Mouse (Mus musculus) hindbrain, postnatal 0 days (tissue): ENCODE results near the gene Zfp978. TPM values are rescaled to one million over a fixed set of nuclear protein-coding genes. Genes with fewer than 3 reads are reported as not detected.
A peak's percentile ranks its signal among the peaks of the same experiment; 100 is the strongest.
"Not testable (repeated sequence)": the region's sequence is repeated elsewhere in the genome, so short reads cannot be mapped to it uniquely, and the experiment has no call there.

Source experiments
- ATAC-seq: fragments of 200-750 bp; cut with Nextera tagmentation; 2 replicates; pipeline ENCODE4 v1.8.0; 2017; ENCODE audit warnings: mild to moderate bottlenecking, moderate TSS enrichment, moderate library complexity
- DNase-seq: peaks from one replicate; pipeline ENCODE4 v3.0.0-alpha.2; 2015; ENCODE audit warnings: low spot score
- H3K27ac ChIP-seq: fragments of 300-500 bp; sonication (generic); 2 replicates; pipeline ENCODE4 v1.5.1; 2014; ENCODE audit warnings: mild to moderate bottlenecking
- H3K27me3 ChIP-seq: fragments of 300-500 bp; sonication (generic); 2 replicates; pipeline ENCODE4 v1.6.1; 2014; ENCODE audit warnings: low read length, mixed read lengths; ENCODE audit not compliant: insufficient read depth
- H3K36me3 ChIP-seq: fragments of 300-500 bp; sonication (generic); 2 replicates; pipeline ENCODE4 v1.6.1; 2014; ENCODE audit warnings: low read length, mixed read lengths; ENCODE audit not compliant: insufficient read depth
- H3K4me1 ChIP-seq: fragments of 300-500 bp; sonication (generic); 2 replicates; pipeline ENCODE4 v1.6.1; 2014; ENCODE audit warnings: antibody characterized with exemption, low read length, mixed read lengths; ENCODE audit not compliant: insufficient read depth
- H3K4me2 ChIP-seq: fragments of 300-500 bp; sonication (generic); 2 replicates; pipeline ENCODE4 v1.6.1; 2014; ENCODE audit warnings: low read depth, mild to moderate bottlenecking, low read length, moderate library complexity, mixed read lengths
- H3K4me3 ChIP-seq: fragments of 300-500 bp; sonication (generic); 2 replicates; pipeline ENCODE4 v1.5.1; 2014; ENCODE audit warnings: low read length
- H3K9ac ChIP-seq: fragments of 300-500 bp; sonication (generic); replicated peaks from 2 replicates; pipeline ENCODE4 v1.6.1; 2014; ENCODE audit warnings: mild to moderate bottlenecking, low read length, moderate library complexity, mixed read lengths
- H3K9me3 ChIP-seq: fragments of 300-500 bp; sonication (generic); 2 replicates; pipeline ENCODE4 v1.6.1; 2016; ENCODE audit warnings: low read length, mixed read lengths
- CTCF ChIP-seq: IDR thresholded peaks from 2 replicates; pipeline ENCODE4 v1.5.1; 2016; ENCODE audit warnings: antibody characterized with exemption, control low read depth, low read depth
- WGBS: fragments of 180-500 bp; shearing (Covaris S2); extraction: QIAGEN DNeasy Blood & Tissue Kit; methylation state at CpG from one replicate; pipeline ENCODE4 v1.1.7; 2014; 5-methylcytosine and 5-hydroxymethylcytosine counted together
- polyA plus RNA-seq: library from polyadenylated mRNA; unstranded; fragments of >200 nt; fragmentation: Nextera tagmentation; extraction: Ambion mirVana; gene quantifications from 2 replicates; pipeline ENCODE4 v1.2.1, GENCODE M21; 2015
- total RNA-seq: library from RNA; depleted of rRNA; stranded (reverse); fragments of >200 nt; gene quantifications from 2 replicates; pipeline ENCODE4 v1.2.3, GENCODE M21; 2014

Zfp978 gene
- total and polyA plus RNA-seq, 2 experiments from 2014 or later, result 0.26 TPM; not detected in 1

DNA sequence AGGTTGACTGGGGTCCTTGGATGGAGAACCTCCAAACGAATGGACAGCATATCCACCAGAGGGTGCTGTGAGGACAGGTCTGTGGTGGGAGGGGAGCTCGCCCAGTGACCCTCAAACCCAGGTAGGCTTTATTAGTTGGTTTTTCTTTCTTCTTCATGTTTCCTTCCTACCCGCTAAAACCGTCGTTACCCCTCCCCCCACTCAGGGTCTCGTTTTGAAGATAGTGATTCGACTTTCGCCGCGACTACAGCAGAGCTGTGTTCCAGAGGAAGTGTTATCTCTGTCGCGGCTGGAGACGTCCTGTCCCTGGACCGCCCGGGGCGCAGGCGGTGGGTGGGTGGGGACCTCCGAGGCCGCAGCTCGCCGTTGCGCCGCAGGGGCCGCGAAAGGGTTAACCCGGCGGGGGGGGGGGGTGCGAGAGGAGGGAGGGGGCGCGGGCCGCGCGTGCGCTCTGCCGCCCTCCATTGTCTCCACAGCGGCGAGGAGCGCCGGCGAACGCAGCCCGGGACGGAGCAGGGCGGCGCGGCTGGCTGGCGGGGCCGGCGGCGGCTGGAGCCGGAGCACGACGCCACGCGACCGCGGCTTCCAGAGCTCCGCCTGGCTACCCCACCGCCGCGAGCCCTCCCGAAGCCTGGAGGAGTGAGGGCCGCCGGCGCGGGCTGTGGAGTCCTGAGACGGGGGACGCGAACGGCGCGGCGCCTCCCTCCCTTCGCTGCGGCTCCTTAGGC is 45.8 kb downstream of the Zfp978 start:
- peaks cover 49% of the 10 kb centered on the region for H3K9me3 ChIP-seq
- no peaks in the 10 kb centered on the region for H3K36me3 ChIP-seq
- TF ChIP-seq CTCF, result peak; percentile 47
- peak overlapping the region; percentile 64 for H3K4me2 ChIP-seq
- H3K9ac ChIP-seq, result peak overlapping the region; percentile 65
- WGBS, result 3% methylated on average over 41 of the region's 75 CpGs
- no peaks in the 10 kb centered on the region for H3K4me1 ChIP-seq
- ATAC-seq (peak; percentile 94), DNase-seq (peak; percentile 74)
- peak overlapping the region; percentile 47 for H3K4me3 ChIP-seq
- no peaks in the 10 kb centered on the region for H3K27me3 ChIP-seq
- H3K27ac ChIP-seq, result peak overlapping the region; percentile 60; the same call in 1 of the 2 replicates

- TF ChIP-seq CTCF, result no peak
- Histone ChIP-seq H3K27ac (peak overlapping the region; percentile 60; the same call in 1 of the 2 replicates), H3K9ac (peak overlapping the region; percentile 65), H3K9me3 (peaks cover 44% of the 10 kb centered on the region), H3K36me3 (no peaks in the 10 kb centered on the region), H3K4me2 (peak overlapping the region; percentile 64), H3K4me3 (peak overlapping the region; percentile 47), H3K4me1 (no peaks in the 10 kb centered on the region), H3K27me3 (no peaks in the 10 kb centered on the region)
- ATAC-seq (no peak; the same call in 1 of the 2 replicates), DNase-seq (no peak)
- 4% methylated on average over 9 of the region's 13 CpGs for WGBS
Observed at GRCm38 (mm10) chr4:147407463-147407822, 46.3 kb downstream of the Zfp978 start.

DNA sequence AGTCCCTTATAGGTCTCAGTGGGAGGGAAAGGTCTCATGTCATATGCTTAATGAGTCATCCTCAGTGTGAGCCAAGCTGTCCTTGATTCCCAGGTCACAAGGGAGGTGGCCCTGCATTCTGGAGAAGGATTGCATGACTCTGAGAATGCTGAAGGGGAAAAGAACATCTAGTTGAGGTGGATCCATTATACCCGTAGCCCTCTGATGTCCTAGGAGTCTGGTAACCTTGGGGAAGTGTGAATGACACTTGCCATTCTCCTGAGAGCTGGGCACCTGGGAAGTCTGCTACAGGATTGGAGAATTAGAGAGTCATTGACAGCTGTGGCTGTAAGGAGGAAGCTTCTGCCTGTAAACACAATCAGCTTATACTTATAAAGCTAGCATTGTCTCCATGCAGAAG is 55.3 kb downstream of the Zfp978 start:
- not testable (repeated sequence) for H3K4me2 ChIP-seq, H3K36me3 ChIP-seq, H3K9ac ChIP-seq, H3K4me3 ChIP-seq, ATAC-seq, H3K4me1 ChIP-seq, DNase-seq, H3K27ac ChIP-seq, H3K27me3 ChIP-seq
- 73% methylated on average over 1 of the region's 1 CpGs for WGBS
- H3K9me3 ChIP-seq, result peaks cover 40% of the 10 kb centered on the region

- WGBS, result 61% methylated on average over 7 of the region's 8 CpGs
- Histone ChIP-seq H3K27ac (no peak overlapping the region), H3K27me3 (no peaks in the 10 kb centered on the region), H3K36me3 (no peaks in the 10 kb centered on the region), H3K4me2 (no peak overlapping the region), H3K9me3 (peaks cover 49% of the 10 kb centered on the region), H3K9ac (no peak overlapping the region), H3K4me3 (no peak overlapping the region), H3K4me1 (no peaks in the 10 kb centered on the region)
- ATAC-seq (no peak), DNase-seq (no peak)
- no peak for TF ChIP-seq CTCF
Observed at GRCm38 (mm10) chr4:147417157-147417778, 56.2 kb downstream of the Zfp978 start.

DNA sequence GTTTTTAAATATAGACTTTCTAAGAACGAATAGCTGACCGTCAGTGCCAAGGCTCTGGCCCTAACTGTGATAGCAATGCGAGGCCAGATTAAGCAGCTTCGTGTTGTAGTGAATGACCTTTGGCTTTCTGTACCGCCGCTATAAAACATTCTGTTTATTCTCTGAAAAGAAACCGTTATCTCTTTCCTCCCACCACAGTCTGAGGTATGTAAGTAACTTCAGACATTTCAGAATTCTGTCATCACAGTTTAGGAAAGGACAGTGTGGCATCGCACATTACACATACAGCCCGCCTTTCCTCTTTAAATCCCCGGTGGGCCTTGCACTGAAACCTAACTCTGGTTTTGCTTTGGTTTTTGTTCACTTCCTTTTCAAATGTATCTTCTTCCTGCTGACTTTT is 56.8 kb downstream of the Zfp978 start:
- TF ChIP-seq CTCF, result no peak
- WGBS, result 60% methylated on average over 10 of the region's 10 CpGs
- no peak for ATAC-seq
- Histone ChIP-seq H3K36me3 (no peaks in the 10 kb centered on the region), H3K4me3 (no peak overlapping the region), H3K4me2 (no peak overlapping the region), H3K27ac (no peak overlapping the region), H3K27me3 (no peaks in the 10 kb centered on the region), H3K9me3 (peaks cover 51% of the 10 kb centered on the region), H3K9ac (no peak overlapping the region), H3K4me1 (no peaks in the 10 kb centered on the region)
- DNase-seq, result no peak

DNA sequence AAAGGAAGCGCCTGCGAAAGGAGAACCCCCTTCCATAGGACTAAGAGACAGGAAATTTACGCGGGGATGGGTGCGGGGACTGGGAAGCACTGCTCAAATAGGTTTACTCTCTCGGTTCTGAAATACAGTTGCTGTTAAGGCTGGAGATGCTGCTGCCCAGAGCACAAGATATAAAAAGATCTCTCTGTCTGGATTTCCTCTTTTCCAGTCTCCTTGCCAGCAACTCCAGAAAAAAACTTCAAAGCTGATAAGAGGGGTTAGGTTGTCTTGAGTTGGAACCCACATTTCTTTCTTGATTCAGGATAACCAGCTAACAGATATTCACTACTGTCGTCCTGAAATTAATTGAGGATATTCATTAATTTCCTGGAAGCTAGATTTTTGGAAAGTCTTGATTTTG is 57.2 kb downstream of the Zfp978 start:
- 59% methylated on average over 7 of the region's 7 CpGs for WGBS
- not testable (repeated sequence) for H3K4me3 ChIP-seq, H3K4me1 ChIP-seq, H3K9ac ChIP-seq, H3K27me3 ChIP-seq, DNase-seq, H3K27ac ChIP-seq, H3K4me2 ChIP-seq, ATAC-seq, H3K36me3 ChIP-seq
- peaks cover 55% of the 10 kb centered on the region for H3K9me3 ChIP-seq

DNA sequence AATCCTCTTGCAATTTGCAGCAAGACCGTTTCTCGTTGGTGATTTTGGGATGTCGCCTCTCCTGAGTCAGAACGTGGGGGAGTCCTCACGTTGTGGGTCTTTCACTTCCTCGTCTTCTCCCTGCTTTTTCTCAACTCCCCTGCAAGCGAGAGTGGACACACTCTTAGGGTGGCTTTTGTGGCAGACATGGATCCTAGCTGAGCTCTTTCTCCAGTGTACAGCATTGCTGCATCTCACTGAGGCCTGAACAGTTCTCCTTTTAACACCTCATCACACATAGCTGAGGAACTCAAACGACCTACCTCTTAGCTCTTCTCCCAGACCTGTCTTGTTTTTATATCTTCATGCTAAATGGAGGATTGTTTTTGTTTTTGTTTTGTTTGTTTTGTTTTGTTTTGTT is 58.1 kb downstream of the Zfp978 start:
- not testable (repeated sequence) for H3K4me3 ChIP-seq, H3K4me1 ChIP-seq, ATAC-seq, H3K9ac ChIP-seq, H3K36me3 ChIP-seq, H3K27me3 ChIP-seq, H3K4me2 ChIP-seq, DNase-seq, H3K27ac ChIP-seq
- H3K9me3 ChIP-seq, result peaks cover 61% of the 10 kb centered on the region
- WGBS, result 85% methylated on average over 8 of the region's 8 CpGs

DNA sequence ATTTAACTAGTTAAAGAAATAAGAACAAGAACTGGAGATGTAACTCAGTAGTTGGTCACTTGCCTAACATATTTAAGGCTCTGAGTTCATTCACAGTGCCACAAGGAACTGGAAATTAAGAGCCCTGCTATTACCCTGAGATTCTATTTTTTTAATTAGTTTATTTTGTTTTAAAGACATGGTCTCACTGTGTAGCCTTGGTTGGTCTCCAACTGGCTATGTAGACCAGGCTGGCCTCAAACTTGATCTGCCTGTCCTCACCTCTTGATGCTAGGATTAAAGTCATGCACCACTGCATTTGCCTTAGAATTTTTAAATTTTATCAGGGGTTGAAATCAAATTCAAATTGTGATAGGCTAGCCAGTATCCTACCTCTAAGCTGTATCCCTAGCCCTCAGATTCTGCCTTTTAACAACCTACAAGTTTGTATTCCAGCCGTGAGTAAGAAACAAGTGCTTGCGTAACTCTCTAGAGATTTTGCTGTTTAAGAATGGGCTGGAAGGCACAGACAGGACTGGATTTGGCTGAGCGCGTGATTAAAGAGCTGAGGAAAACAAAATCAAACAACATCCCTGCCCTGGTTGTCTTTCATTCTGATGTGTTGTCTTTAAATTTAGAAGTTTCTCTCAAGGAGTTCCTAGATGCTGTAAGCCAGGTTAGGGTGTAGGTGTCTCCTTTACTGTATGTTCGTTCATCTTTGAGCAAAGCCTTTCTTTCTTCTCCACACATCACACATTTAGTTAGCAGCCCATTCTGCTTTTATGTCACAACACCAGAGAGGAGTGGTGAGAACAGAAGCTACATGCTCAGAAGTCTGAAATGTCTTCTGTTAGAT is 58.9 kb downstream of the Zfp978 start:
- not testable (repeated sequence) for H3K4me1 ChIP-seq, H3K27ac ChIP-seq, ATAC-seq, DNase-seq, H3K27me3 ChIP-seq, H3K9ac ChIP-seq, H3K4me3 ChIP-seq, H3K36me3 ChIP-seq, H3K4me2 ChIP-seq
- H3K9me3 ChIP-seq, result peaks cover 67% of the 10 kb centered on the region
- WGBS, result 83% methylated on average over 5 of the region's 5 CpGs
